21 mouse cellular contexts compared by ENCODE assay signal in the genomic region with DNA sequence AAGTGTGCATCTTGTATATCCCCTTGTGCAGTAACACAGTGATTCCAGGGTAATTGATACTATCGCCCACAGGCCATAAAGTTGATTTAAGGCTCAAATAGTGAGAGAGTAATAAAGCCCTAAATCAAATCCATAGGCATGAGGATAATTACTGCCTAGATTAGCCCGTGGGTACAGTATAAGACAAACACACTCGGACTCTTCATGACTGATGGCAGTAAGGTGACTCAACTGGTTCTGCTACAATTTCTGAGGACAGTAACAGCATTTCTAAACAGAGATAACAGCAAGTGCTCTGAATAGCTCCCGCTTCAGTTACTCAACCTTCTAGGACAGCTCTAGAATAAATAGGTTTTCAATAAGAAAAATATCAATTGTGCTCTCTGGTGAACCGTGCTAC. TPM values are rescaled to one million over a fixed set of nuclear protein-coding genes. Genes with fewer than 3 reads are reported as not detected.
DNase-seq lines count a peak whose midpoint lies in the region; ATAC-seq and TF ChIP-seq lines count a peak whose summit lies in the region.
"Had no signal": no experiment of that assay in that cellular context is flagged by ENCODE, and none has a peak within 500 bp of the region (broad histone marks: within the 10 kb centered on the region; RNA-seq: fewer than 3 reads in every experiment).

No protein-coding gene starts in this region.

- H3K27me3 ChIP-seq in intestine, embryonic 14.5 days (replicated peaks; ENCODE audit: control insufficient read depth, insufficient read depth, low read length): no peaks in the 10 kb centered on the region
- H3K27me3 ChIP-seq in intestine, postnatal 0 days (replicated peaks; ENCODE audit: control insufficient read depth, insufficient read depth, low read length): no peaks in the 10 kb centered on the region
- no peaks in the 10 kb centered on the region for H3K27me3 ChIP-seq in intestine, embryonic 16.5 days (replicated peaks; ENCODE audit: control insufficient read depth, insufficient read depth, low read length)
- H3K27me3 ChIP-seq: embryonic facial prominence, embryonic 12.5 days; forebrain, embryonic 13.5 days; forebrain, embryonic 15.5 days had no signal

- H3K36me3 ChIP-seq in intestine, embryonic 14.5 days (ENCODE audit: control insufficient read depth, insufficient read depth, low read length): peaks cover 70% of the 10 kb centered on the region
- peaks cover 63% of the 10 kb centered on the region for H3K36me3 ChIP-seq in intestine, postnatal 0 days (ENCODE audit: control insufficient read depth, insufficient read depth)
- peaks cover 11% of the 10 kb centered on the region for H3K36me3 ChIP-seq in intestine, embryonic 16.5 days (ENCODE audit: control insufficient read depth, insufficient read depth, low read length)

- no peak for DNase-seq in intestine, embryonic 14.5 days (ENCODE audit: low spot score)
- DNase-seq in fat pad, adult 2 months (ENCODE audit: extremely low read depth, low read depth, low spot score): peak; percentile 33
- peak; percentile 32 for DNase-seq in forelimb bud, embryonic 11.5 days (ENCODE audit: low read depth, low spot score)
- no peak for DNase-seq in right cerebral cortex, postnatal 36 days (ENCODE audit: low spot score in 2 of 2)
- DNase-seq in urinary bladder, postnatal 25 days (ENCODE audit: low spot score): no peak
- DNase-seq: adrenal gland, adult 2 months; adrenal gland, postnatal 10 days; adrenal gland, postnatal 25 days; cerebellum, adult 11-12 months; cerebellum, adult 2 months; cerebellum, adult 9-10 months; cerebellum, postnatal 10 days; cerebellum, postnatal 25 days had no signal

- H3K9me3 ChIP-seq in intestine, embryonic 14.5 days (ENCODE audit: control insufficient read depth, low read length): no peaks in the 10 kb centered on the region
- no peaks in the 10 kb centered on the region for H3K9me3 ChIP-seq in intestine, postnatal 0 days (ENCODE audit: control insufficient read depth)
- no peaks in the 10 kb centered on the region for H3K9me3 ChIP-seq in intestine, embryonic 16.5 days (ENCODE audit: control insufficient read depth, low read length)
- H3K9me3 ChIP-seq: embryonic facial prominence, embryonic 10.5 days; embryonic facial prominence, embryonic 12.5 days; forebrain, embryonic 10.5 days; forebrain, embryonic 13.5 days; forebrain, embryonic 15.5 days had no signal

- 64% methylated on average over 5 of the region's 5 CpGs for WGBS in intestine, embryonic 14.5 days
- 37% methylated on average over 5 of the region's 5 CpGs for WGBS in intestine, postnatal 0 days
- 51% methylated on average over 5 of the region's 5 CpGs for WGBS in intestine, embryonic 16.5 days

- no peak overlapping the region for H3K4me3 ChIP-seq in intestine, embryonic 14.5 days (ENCODE audit: low read depth, low read length)
- no peak overlapping the region for H3K4me3 ChIP-seq in intestine, postnatal 0 days (ENCODE audit: low read depth, low read length)
- no peak overlapping the region for H3K4me3 ChIP-seq in intestine, embryonic 16.5 days (ENCODE audit: low read length)
- H3K4me3 ChIP-seq: embryonic facial prominence, embryonic 10.5 days; embryonic facial prominence, embryonic 12.5 days; forebrain, embryonic 10.5 days; forebrain, embryonic 13.5 days; forebrain, embryonic 15.5 days had no signal

- TF ChIP-seq CTCF in intestine, postnatal 0 days (IDR thresholded peaks at IDR 0.05; ENCODE audit: low read depth): no peak

- ATAC-seq in intestine, embryonic 14.5 days (replicated peaks; ENCODE audit: low FRiP score, low TSS enrichment, low read depth): peak; percentile 58
- no peak for ATAC-seq in intestine, postnatal 0 days
- ATAC-seq in intestine, embryonic 16.5 days: peak; percentile 78
- ATAC-seq: forebrain, embryonic 13.5 days; forebrain, embryonic 15.5 days had no signal

- no peak overlapping the region for H3K9ac ChIP-seq in intestine, embryonic 14.5 days (ENCODE audit: low read length)
- H3K9ac ChIP-seq in intestine, postnatal 0 days (ENCODE audit: low read depth, low read length): no peak overlapping the region
- H3K9ac ChIP-seq in intestine, embryonic 16.5 days (ENCODE audit: low read depth, low read length): no peak overlapping the region
- H3K9ac ChIP-seq: embryonic facial prominence, embryonic 12.5 days; forebrain, embryonic 13.5 days; forebrain, embryonic 15.5 days had no signal

- H3K4me1 ChIP-seq in intestine, embryonic 14.5 days (replicated peaks; ENCODE audit: control insufficient read depth, insufficient read depth, low read length): no peaks in the 10 kb centered on the region
- no peaks in the 10 kb centered on the region for H3K4me1 ChIP-seq in intestine, postnatal 0 days (replicated peaks; ENCODE audit: control insufficient read depth, insufficient read depth, low read length)
- H3K4me1 ChIP-seq in intestine, embryonic 16.5 days (ENCODE audit: control insufficient read depth, insufficient read depth, low read length): peaks cover 6% of the 10 kb centered on the region
- H3K4me1 ChIP-seq: embryonic facial prominence, embryonic 10.5 days; forebrain, embryonic 13.5 days; forebrain, embryonic 15.5 days had no signal

- no peak overlapping the region for H3K4me2 ChIP-seq in intestine, embryonic 14.5 days (ENCODE audit: low read length)
- no peak overlapping the region for H3K4me2 ChIP-seq in intestine, postnatal 0 days (replicated peaks; ENCODE audit: low read depth)
- no peak overlapping the region for H3K4me2 ChIP-seq in intestine, embryonic 16.5 days (ENCODE audit: low read depth, low read length)
- H3K4me2 ChIP-seq: embryonic facial prominence, embryonic 12.5 days; forebrain, embryonic 13.5 days; forebrain, embryonic 15.5 days had no signal

- H3K27ac ChIP-seq in intestine, embryonic 14.5 days (ENCODE audit: low read depth): no peak overlapping the region
- H3K27ac ChIP-seq in intestine, postnatal 0 days (ENCODE audit: low read depth, low read length): no peak overlapping the region
- H3K27ac ChIP-seq in intestine, embryonic 16.5 days (ENCODE audit: low read length): no peak overlapping the region
- H3K27ac ChIP-seq: embryonic facial prominence, embryonic 10.5 days; embryonic facial prominence, embryonic 12.5 days; forebrain, embryonic 10.5 days; forebrain, embryonic 13.5 days; forebrain, embryonic 15.5 days had no signal

RNA-seq across cellular contexts. Expression of a gene that starts 14.9 kb away (rescaled TPM):
- polyA plus RNA-seq in intestine, embryonic 14.5 days (2014; fragmentation: Nextera tagmentation; extraction: Ambion mirVana): 17.5 and 20.0 TPM in 2 replicates
- polyA plus RNA-seq in intestine, postnatal 0 days (2015; fragmentation: Nextera tagmentation; extraction: Ambion mirVana): 11.3 and 11.8 TPM in 2 replicates
- 10.5 and 12.9 TPM in 2 replicates for polyA plus RNA-seq in intestine, embryonic 16.5 days (2015; fragmentation: Nextera tagmentation; extraction: Ambion mirVana)

RNA-seq across cellular contexts. Expression of a gene that starts 18.9 kb away (rescaled TPM):
- 1.8 and 2.5 TPM in 2 replicates for polyA plus RNA-seq in intestine, embryonic 14.5 days (2014; fragmentation: Nextera tagmentation; extraction: Ambion mirVana)
- 0.12 and 0.13 TPM in 2 replicates for polyA plus RNA-seq in intestine, postnatal 0 days (2015; fragmentation: Nextera tagmentation; extraction: Ambion mirVana)
- polyA plus RNA-seq in intestine, embryonic 16.5 days (2015; fragmentation: Nextera tagmentation; extraction: Ambion mirVana): 0.71 and 0.82 TPM in 2 replicates
- polyA plus RNA-seq: adrenal gland, adult 2 months; C2C12 had no signal

Comparison
In these comparisons a context has a peak if more than half of its experiments do, and no peak if none do; other contexts are left out.
1. DNase-seq: peak in fat pad, adult 2 months (single experiment) and forelimb bud, embryonic 11.5 days (single experiment); none in intestine, embryonic 14.5 days (single experiment), right cerebral cortex, postnatal 36 days (0 of 2) and urinary bladder, postnatal 25 days (single experiment).